8 mouse cellular contexts compared by ENCODE assay signal in genomic region chr9:20889185-20890141, GRCm38 (mm10). TPM values are rescaled to one million over a fixed set of nuclear protein-coding genes. Genes with fewer than 3 reads are reported as not detected.
DNase-seq lines count a peak whose midpoint lies in the region; ATAC-seq and TF ChIP-seq lines count a peak whose summit lies in the region.

No protein-coding gene starts in this region.

- no peak overlapping the region for H3K4me3 ChIP-seq in lung, postnatal 0 days (ENCODE audit: low read depth, low read length)
- H3K4me3 ChIP-seq in embryonic facial prominence, embryonic 14.5 days (ENCODE audit: low read depth, low read length) = peak overlapping the region; percentile 82
- H3K4me3 ChIP-seq in limb, embryonic 13.5 days = peak overlapping the region; percentile 97

- H3K36me3 ChIP-seq in lung, postnatal 0 days (ENCODE audit: insufficient read depth, low read length) = peaks cover 17% of the 10 kb centered on the region; the same call in 1 of the 2 replicates
- peaks cover 53% of the 10 kb centered on the region for H3K36me3 ChIP-seq in embryonic facial prominence, embryonic 14.5 days (ENCODE audit: control insufficient read depth, insufficient read depth, low read length)
- H3K36me3 ChIP-seq in limb, embryonic 13.5 days = peaks cover 53% of the 10 kb centered on the region

- no peaks in the 10 kb centered on the region for H3K4me1 ChIP-seq in lung, postnatal 0 days (ENCODE audit: insufficient read depth, low read depth, low read length)
- H3K4me1 ChIP-seq in embryonic facial prominence, embryonic 14.5 days (ENCODE audit: control insufficient read depth, insufficient read depth, low read length) = no peaks in the 10 kb centered on the region
- peaks cover 9% of the 10 kb centered on the region for H3K4me1 ChIP-seq in limb, embryonic 13.5 days

- no peak for TF ChIP-seq CTCF in lung, postnatal 0 days (IDR thresholded peaks at IDR 0.05)

- H3K27ac ChIP-seq in lung, postnatal 0 days (ENCODE audit: low read length) = no peak overlapping the region
- H3K27ac ChIP-seq in embryonic facial prominence, embryonic 14.5 days (replicated peaks; ENCODE audit: low read depth, low read length) = no peak overlapping the region
- H3K27ac ChIP-seq in limb, embryonic 13.5 days = no peak overlapping the region; the same call in 1 of the 2 replicates

- DNase-seq in lung, postnatal 0 days (ENCODE audit: low spot score) = no peak
- no peak for DNase-seq in lung, postnatal 4 days
- peak; percentile 58 for DNase-seq in embryonic facial prominence, embryonic 14.5 days (ENCODE audit: low spot score)
- peak; percentile 54 to 77 for DNase-seq in spleen, postnatal 4 days (ENCODE audit: low spot score in 2 of 2)
- DNase-seq in thymus, postnatal 4 days = no peak
- no peak for DNase-seq in adrenal gland, postnatal 10 days
- no peak for DNase-seq in cerebellum, adult 9-10 months

- H3K9me3 ChIP-seq in lung, postnatal 0 days (ENCODE audit: low read length) = no peaks in the 10 kb centered on the region
- peaks cover 4% of the 10 kb centered on the region; the same call in 1 of the 2 replicates for H3K9me3 ChIP-seq in embryonic facial prominence, embryonic 14.5 days (ENCODE audit: control insufficient read depth, low read length)
- no peaks in the 10 kb centered on the region for H3K9me3 ChIP-seq in limb, embryonic 13.5 days

- no peaks in the 10 kb centered on the region for H3K27me3 ChIP-seq in lung, postnatal 0 days (replicated peaks; ENCODE audit: insufficient read depth, low read length)
- H3K27me3 ChIP-seq in embryonic facial prominence, embryonic 14.5 days (replicated peaks; ENCODE audit: control insufficient read depth, insufficient read depth, low read length) = no peaks in the 10 kb centered on the region
- no peaks in the 10 kb centered on the region for H3K27me3 ChIP-seq in limb, embryonic 13.5 days

- no peak overlapping the region for H3K9ac ChIP-seq in lung, postnatal 0 days (replicated peaks; ENCODE audit: low read depth)
- H3K9ac ChIP-seq in embryonic facial prominence, embryonic 14.5 days (ENCODE audit: low read depth, low read length) = peak overlapping the region; percentile 90
- peak overlapping the region; percentile 51 for H3K9ac ChIP-seq in limb, embryonic 13.5 days

- no peak for ATAC-seq in lung, postnatal 0 days
- no peak for ATAC-seq in embryonic facial prominence, embryonic 14.5 days (ENCODE audit: low read depth)
- ATAC-seq in limb, embryonic 13.5 days (ENCODE audit: low FRiP score, low read depth) = no peak

- TF ChIP-seq EP300 in lung, postnatal 0 days (IDR thresholded peaks at IDR 0.05) = no peak

- 0 out of 2 replicates have a peak overlapping the region, but pooled peaks have one; percentile 88 for H3K4me2 ChIP-seq in lung, postnatal 0 days (replicated peaks; ENCODE audit: low read depth, low read length)
- peak overlapping the region; percentile 84 for H3K4me2 ChIP-seq in embryonic facial prominence, embryonic 14.5 days (ENCODE audit: low read depth, low read length)
- H3K4me2 ChIP-seq in limb, embryonic 13.5 days (replicated peaks) = peak overlapping the region; percentile 88

- 73% methylated on average over 29 of the region's 29 CpGs for WGBS in lung, postnatal 0 days
- WGBS in embryonic facial prominence, embryonic 14.5 days = 79% methylated on average over 29 of the region's 29 CpGs
- WGBS in limb, embryonic 13.5 days = 80% methylated on average over 29 of the region's 29 CpGs

RNA-seq across cellular contexts. Expression of gene Ppan, which starts 1.5 kb away (rescaled TPM):
- 20.9 and 22.1 TPM in 2 replicates for polyA plus RNA-seq in lung, postnatal 0 days (2015; fragmentation: Nextera tagmentation; extraction: Ambion mirVana)
- 65.7 and 76.3 TPM in 2 replicates for polyA plus RNA-seq in embryonic facial prominence, embryonic 14.5 days (2014; fragmentation: Nextera tagmentation; extraction: Ambion mirVana)
- polyA plus RNA-seq in limb, embryonic 13.5 days (2015; fragmentation: Nextera tagmentation; extraction: Ambion mirVana) = 85.9 and 91.3 TPM in 2 replicates
- total RNA-seq in adrenal gland, postnatal 10 days (2021) = 10 to 100 TPM; 32.6 to 38.2 TPM

RNA-seq across cellular contexts. Expression of gene Eif3g, which starts 9.0 kb away (rescaled TPM):
- 174 and 177 TPM in 2 replicates for polyA plus RNA-seq in lung, postnatal 0 days (2015; fragmentation: Nextera tagmentation; extraction: Ambion mirVana)
- polyA plus RNA-seq in embryonic facial prominence, embryonic 14.5 days (2014; fragmentation: Nextera tagmentation; extraction: Ambion mirVana) = 245 and 273 TPM in 2 replicates
- 329 and 337 TPM in 2 replicates for polyA plus RNA-seq in limb, embryonic 13.5 days (2015; fragmentation: Nextera tagmentation; extraction: Ambion mirVana)
- total RNA-seq in adrenal gland, postnatal 10 days (2021) = 100 to 1,000 TPM; 136 to 143 TPM

RNA-seq across cellular contexts. Expression of gene Angptl6, which starts 9.9 kb away (rescaled TPM):
- 3.2 and 3.3 TPM in 2 replicates for polyA plus RNA-seq in lung, postnatal 0 days (2015; fragmentation: Nextera tagmentation; extraction: Ambion mirVana)
- 3.4 and 4.2 TPM in 2 replicates for polyA plus RNA-seq in embryonic facial prominence, embryonic 14.5 days (2014; fragmentation: Nextera tagmentation; extraction: Ambion mirVana)
- 2.9 and 3.3 TPM in 2 replicates for polyA plus RNA-seq in limb, embryonic 13.5 days (2015; fragmentation: Nextera tagmentation; extraction: Ambion mirVana)
- 1 to 10 TPM; 5.0 to 5.3 TPM for total RNA-seq in adrenal gland, postnatal 10 days (2021)

RNA-seq across cellular contexts. Expression of gene A230050P20Rik, which starts 21.0 kb away (rescaled TPM):
- 9.3 and 12.3 TPM in 2 replicates for polyA plus RNA-seq in lung, postnatal 0 days (2015; fragmentation: Nextera tagmentation; extraction: Ambion mirVana)
- 4.8 and 6.3 TPM in 2 replicates for polyA plus RNA-seq in embryonic facial prominence, embryonic 14.5 days (2014; fragmentation: Nextera tagmentation; extraction: Ambion mirVana)
- 4.6 and 5.6 TPM in 2 replicates for polyA plus RNA-seq in limb, embryonic 13.5 days (2015; fragmentation: Nextera tagmentation; extraction: Ambion mirVana)
- total RNA-seq in adrenal gland, postnatal 10 days (2021) = 10 to 100 TPM; 17.1 to 28.0 TPM

Comparison
In these comparisons a context has a peak if more than half of its experiments do, and no peak if none do; other contexts are left out.
1. DNase-seq: peak in embryonic facial prominence, embryonic 14.5 days (single experiment) and spleen, postnatal 4 days (2 of 2); none in lung, postnatal 0 days (single experiment), lung, postnatal 4 days (0 of 2), thymus, postnatal 4 days (single experiment), adrenal gland, postnatal 10 days (single experiment) and cerebellum, adult 9-10 months (single experiment).
2. Peak in every context shown above with its lines, with median percentiles within 50 percentile points of each other: H3K4me2 ChIP-seq.